Mouse (Mus musculus): ENCODE data around the gene Soat2. TPM values are rescaled to one million over a fixed set of nuclear protein-coding genes. Genes with fewer than 3 reads are reported as not detected.

Soat2 gene
- polyA plus RNA-seq, 1 experiment from 2014 or later, result 0.09 TPM

DNA sequence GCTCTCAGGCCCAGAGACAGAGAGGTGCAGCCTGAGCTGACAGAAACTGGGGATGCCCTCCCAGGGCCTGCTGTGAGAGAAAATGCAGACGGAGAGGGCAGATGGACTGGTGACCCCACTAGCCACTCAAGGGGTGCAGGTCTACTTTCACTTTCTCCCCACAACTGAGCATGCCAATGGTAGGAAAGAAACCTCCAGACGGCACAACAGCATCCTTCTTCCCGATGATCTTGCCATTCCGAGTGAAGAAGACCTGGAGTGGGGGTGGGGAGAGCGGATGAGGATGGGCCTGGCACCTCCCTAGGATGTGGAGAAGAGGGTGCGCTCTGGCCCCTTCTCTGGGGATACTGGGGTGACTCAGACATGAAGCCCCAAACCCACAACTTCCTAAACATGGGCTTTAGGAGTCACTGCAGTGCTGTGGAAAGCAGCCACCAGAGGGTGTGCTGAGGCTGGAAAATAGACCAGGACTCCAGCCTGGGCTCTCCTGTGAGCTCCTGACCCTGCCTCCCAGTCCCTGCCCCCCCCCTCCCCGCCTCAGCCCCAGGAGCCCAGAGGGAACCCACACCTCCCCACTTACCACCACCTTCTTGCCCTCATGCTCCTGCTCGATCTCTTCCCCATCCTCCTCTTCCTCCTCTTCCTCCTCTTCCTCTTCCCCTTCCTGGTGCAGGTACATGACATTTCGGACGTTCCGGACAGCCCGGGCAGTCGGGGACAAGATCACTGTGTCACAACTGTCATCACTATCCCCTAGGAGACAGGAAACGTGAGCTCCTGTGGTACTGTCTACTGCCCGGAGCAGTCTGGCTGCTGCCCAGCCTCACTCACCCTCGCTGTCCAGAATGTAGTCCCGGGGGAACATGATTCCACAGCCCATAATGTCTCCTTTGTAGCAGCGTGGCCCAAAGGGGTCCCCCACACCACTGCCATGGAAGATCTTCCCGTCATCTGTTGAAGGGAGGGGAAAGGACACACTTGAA lies 32.6 kb upstream of the Soat2 start:
- no peaks in the 10 kb centered on the region for H3K27me3 ChIP-seq
- ATAC-seq (ENCODE audit: low FRiP score), result no peak
- H3K4me1 ChIP-seq, result no peaks in the 10 kb centered on the region
- no peak overlapping the region for H3K9ac ChIP-seq
- H3K4me3 ChIP-seq, result no peak overlapping the region
- 73% methylated on average over 19 of the region's 19 CpGs for WGBS
- no peaks in the 10 kb centered on the region for H3K9me3 ChIP-seq (replicated peaks)
- H3K27ac ChIP-seq, result 0 out of 2 replicates have a peak overlapping the region, but pooled peaks have one; percentile 35
- H3K36me3 ChIP-seq, result peaks cover 75% of the 10 kb centered on the region
- H3K4me2 ChIP-seq (replicated peaks), result no peak overlapping the region

DNA sequence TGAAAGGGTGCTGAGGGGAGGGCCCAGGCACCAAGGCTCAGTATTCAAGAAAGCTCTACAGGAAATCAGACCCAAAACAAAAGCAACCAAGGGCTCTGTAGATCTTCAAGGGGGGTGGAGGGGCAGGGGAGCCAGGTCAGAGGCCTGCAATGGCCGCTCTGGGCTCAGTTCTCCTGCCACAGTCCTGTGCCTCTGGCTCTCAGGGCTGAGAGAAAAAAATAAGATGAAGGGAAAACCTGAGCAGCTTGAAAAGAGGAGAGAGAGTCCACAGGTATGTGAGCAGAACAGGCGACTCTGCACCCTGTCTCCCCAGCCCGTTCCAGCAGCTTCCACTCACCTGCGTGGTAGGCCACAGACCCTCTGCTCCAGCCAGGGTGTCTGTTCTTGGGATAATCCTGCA lies 31.7 kb upstream of the Soat2 start:
- no peak overlapping the region for H3K4me3 ChIP-seq
- no peak overlapping the region for H3K27ac ChIP-seq
- H3K9me3 ChIP-seq (replicated peaks), result no peaks in the 10 kb centered on the region
- no peaks in the 10 kb centered on the region for H3K27me3 ChIP-seq
- H3K4me1 ChIP-seq, result no peaks in the 10 kb centered on the region
- ATAC-seq (ENCODE audit: low FRiP score), result no peak
- peaks cover 81% of the 10 kb centered on the region for H3K36me3 ChIP-seq
- no peak overlapping the region for H3K4me2 ChIP-seq (replicated peaks)
- no peak overlapping the region for H3K9ac ChIP-seq
- WGBS, result 87% methylated on average over 4 of the region's 4 CpGs

DNA sequence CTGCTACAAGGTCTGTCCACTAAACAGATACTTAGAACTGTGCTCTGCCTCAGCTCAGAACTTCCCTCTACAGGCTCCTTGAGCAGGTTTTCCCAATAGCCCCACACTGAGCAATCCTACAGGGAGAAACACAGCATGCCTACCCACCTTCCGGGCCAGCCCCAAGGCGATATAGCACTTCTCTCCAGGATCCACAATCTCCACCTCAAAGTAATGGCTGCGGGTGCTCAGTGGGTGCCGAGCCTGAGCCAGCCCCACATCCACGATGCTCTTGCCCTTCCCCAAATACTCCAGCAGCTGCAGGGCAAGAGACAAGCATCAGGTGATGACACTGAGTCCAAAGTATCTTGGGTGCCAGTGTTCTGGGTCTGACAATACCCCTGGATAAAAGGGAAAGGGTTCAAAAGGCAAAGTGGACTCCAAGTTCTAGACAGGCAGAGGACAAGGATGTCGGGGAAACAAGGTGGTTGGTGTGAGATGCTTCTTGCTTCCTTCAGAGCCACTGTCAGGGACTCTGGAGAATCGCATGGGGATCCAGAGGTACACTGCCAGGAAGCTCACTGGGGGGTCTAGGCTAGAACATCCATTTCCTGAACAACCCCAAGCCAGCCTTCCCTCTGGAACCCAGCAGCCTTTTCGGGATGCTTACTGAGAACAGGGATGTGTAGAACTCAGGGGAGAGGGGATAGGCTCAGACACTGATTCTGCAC lies 31.1 kb upstream of the Soat2 start:
- H3K9ac ChIP-seq, result no peak overlapping the region
- H3K9me3 ChIP-seq (replicated peaks), result no peaks in the 10 kb centered on the region
- WGBS, result 76% methylated on average over 8 of the region's 8 CpGs
- no peaks in the 10 kb centered on the region for H3K27me3 ChIP-seq
- no peak overlapping the region for H3K4me2 ChIP-seq (replicated peaks)
- peaks cover 82% of the 10 kb centered on the region for H3K36me3 ChIP-seq
- no peaks in the 10 kb centered on the region for H3K4me1 ChIP-seq
- no peak for ATAC-seq (ENCODE audit: low FRiP score)
- no peak overlapping the region for H3K27ac ChIP-seq
- no peak overlapping the region for H3K4me3 ChIP-seq

DNA sequence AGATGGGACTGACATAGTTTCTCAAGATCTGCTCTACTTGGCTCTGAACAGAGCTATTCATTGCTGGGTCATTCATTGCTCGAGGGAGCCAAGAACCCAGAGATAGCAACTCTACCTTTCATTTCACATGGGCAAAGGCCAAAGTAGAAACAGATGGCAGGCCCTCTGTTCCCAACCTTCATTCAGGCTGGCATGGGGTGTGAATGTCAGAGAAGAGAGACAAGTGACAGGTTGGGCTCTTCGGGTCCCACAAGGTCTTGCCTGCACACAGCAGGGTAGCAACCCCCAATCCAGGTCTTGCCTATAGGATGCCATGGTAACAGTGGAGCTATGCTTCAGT lies 30.5 kb upstream of the Soat2 start:
- no peaks in the 10 kb centered on the region for H3K4me1 ChIP-seq
- H3K4me3 ChIP-seq, result no peak overlapping the region
- no peak overlapping the region for H3K9ac ChIP-seq
- H3K27ac ChIP-seq, result no peak overlapping the region
- no peak overlapping the region for H3K4me2 ChIP-seq (replicated peaks)
- WGBS, result 85% methylated on average over 2 of the region's 2 CpGs
- ATAC-seq (ENCODE audit: low FRiP score), result no peak
- no peaks in the 10 kb centered on the region for H3K9me3 ChIP-seq (replicated peaks)
- peaks cover 87% of the 10 kb centered on the region for H3K36me3 ChIP-seq
- no peaks in the 10 kb centered on the region for H3K27me3 ChIP-seq

DNA sequence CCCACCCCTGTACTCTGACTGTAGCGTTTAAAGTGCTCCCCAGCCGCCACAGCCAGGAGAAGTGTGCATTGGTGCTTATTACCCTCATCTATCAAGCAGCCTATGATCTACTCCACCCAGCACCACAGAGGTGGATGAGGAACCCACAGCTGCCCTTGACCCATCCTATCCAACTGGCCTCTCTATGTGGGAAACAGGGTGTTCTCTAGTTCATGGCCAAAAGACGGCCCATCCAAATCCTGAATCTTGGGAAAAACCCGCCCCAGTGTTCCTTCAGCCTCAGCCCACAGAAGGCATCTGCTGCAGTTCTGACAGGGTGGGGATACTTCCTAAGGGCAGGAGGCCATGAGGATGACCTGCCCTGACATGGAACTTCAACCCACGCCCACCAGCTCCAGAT lies 29.8 kb upstream of the Soat2 start:
- peaks cover 90% of the 10 kb centered on the region for H3K36me3 ChIP-seq
- no peak overlapping the region for H3K4me3 ChIP-seq
- no peaks in the 10 kb centered on the region for H3K4me1 ChIP-seq
- no peak for ATAC-seq (ENCODE audit: low FRiP score)
- H3K27me3 ChIP-seq, result no peaks in the 10 kb centered on the region
- no peak overlapping the region for H3K4me2 ChIP-seq (replicated peaks)
- no peak overlapping the region for H3K9ac ChIP-seq
- H3K27ac ChIP-seq, result no peak overlapping the region
- WGBS, result 82% methylated on average over 5 of the region's 5 CpGs
- no peaks in the 10 kb centered on the region for H3K9me3 ChIP-seq (replicated peaks)

DNA sequence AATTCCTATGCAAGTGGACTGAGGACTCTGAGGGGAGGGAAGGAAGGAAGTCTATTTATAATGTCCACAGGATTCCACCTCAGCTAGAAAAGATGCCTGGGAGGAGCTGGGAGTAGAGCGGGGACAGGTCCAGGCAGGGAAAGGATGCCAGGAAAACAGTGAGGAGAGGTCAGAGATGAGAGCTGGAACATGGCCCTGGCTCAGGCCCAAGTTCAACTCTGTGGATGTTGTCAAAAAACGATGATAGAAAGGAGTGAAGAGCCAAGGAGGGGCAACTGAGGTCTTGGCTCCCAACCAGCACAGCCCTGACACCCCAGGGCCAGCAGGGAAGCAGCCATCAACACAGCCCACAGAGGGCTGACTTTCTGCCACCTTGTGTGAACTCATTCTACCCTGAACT lies 24.0 kb upstream of the Soat2 start:
- no peak overlapping the region for H3K4me3 ChIP-seq
- H3K9me3 ChIP-seq (replicated peaks), result no peaks in the 10 kb centered on the region
- H3K4me2 ChIP-seq (replicated peaks), result no peak overlapping the region
- H3K9ac ChIP-seq, result no peak overlapping the region
- peaks cover 86% of the 10 kb centered on the region for H3K36me3 ChIP-seq
- H3K4me1 ChIP-seq, result no peaks in the 10 kb centered on the region
- WGBS, result 83% methylated on average over 2 of the region's 2 CpGs
- no peak overlapping the region for H3K27ac ChIP-seq
- no peaks in the 10 kb centered on the region for H3K27me3 ChIP-seq
- no peak for ATAC-seq (ENCODE audit: low FRiP score)

DNA sequence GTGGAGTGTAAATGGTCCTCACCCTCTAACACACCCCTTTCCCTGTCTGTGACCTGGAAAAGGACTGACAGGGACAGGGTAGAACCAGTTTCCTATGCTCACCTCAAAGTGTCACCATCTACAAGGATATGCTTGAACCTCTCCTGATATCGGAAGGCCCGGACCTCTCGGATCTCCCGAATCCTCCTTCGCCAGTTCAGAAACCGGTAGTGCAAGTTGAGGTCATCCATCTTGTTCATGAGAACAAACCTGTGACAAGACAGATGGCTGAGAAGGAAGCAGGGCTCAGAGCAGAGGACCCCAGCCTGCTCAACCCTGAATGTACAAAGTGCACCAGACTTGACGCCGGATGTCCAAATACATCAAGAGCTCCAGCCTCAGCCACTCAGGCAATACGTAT lies 17.0 kb upstream of the Soat2 start:
- Histone ChIP-seq H3K27me3 (no peaks in the 10 kb centered on the region), H3K9me3 (replicated peaks) (no peaks in the 10 kb centered on the region), H3K27ac (no peak overlapping the region), H3K4me3 (no peak overlapping the region), H3K4me1 (peaks cover 14% of the 10 kb centered on the region; the same call in 1 of the 2 replicates), H3K9ac (no peak overlapping the region), H3K4me2 (replicated peaks) (no peak overlapping the region), H3K36me3 (peaks cover 45% of the 10 kb centered on the region)
- WGBS, result 86% methylated on average over 9 of the region's 9 CpGs
- no peak for ATAC-seq (ENCODE audit: low FRiP score)

DNA sequence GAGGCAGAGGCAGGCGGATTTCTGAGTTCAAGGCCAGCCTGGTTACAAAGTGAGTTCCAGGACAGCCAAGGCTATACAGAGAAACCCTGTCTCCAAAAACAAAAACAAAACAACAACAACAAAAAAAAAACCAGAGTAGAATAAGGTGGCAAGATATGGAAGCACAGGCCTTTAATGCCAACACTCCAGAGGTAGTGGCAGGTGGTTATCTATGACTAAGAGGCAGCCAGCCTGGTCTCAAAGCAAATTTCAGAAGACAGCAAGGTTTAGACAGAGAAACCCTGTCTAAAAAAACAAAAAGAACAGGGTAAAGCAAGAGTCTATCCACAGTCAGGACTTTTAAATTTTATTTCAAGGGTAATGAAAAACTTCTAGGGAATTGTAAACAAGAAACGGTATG lies 15.6 kb upstream of the Soat2 start:
- Histone ChIP-seq H3K27ac (no peak overlapping the region), H3K4me1 (peaks cover 14% of the 10 kb centered on the region; the same call in 1 of the 2 replicates), H3K36me3 (peaks cover 33% of the 10 kb centered on the region), H3K9ac (no peak overlapping the region), H3K27me3 (no peaks in the 10 kb centered on the region), H3K4me2 (replicated peaks) (peak overlapping the region; percentile 59; the same call in 1 of the 2 replicates), H3K4me3 (no peak overlapping the region), H3K9me3 (replicated peaks) (no peaks in the 10 kb centered on the region)
- WGBS, result 90% methylated on average over 2 of the region's 2 CpGs
- ATAC-seq (ENCODE audit: low FRiP score), result no peak

DNA sequence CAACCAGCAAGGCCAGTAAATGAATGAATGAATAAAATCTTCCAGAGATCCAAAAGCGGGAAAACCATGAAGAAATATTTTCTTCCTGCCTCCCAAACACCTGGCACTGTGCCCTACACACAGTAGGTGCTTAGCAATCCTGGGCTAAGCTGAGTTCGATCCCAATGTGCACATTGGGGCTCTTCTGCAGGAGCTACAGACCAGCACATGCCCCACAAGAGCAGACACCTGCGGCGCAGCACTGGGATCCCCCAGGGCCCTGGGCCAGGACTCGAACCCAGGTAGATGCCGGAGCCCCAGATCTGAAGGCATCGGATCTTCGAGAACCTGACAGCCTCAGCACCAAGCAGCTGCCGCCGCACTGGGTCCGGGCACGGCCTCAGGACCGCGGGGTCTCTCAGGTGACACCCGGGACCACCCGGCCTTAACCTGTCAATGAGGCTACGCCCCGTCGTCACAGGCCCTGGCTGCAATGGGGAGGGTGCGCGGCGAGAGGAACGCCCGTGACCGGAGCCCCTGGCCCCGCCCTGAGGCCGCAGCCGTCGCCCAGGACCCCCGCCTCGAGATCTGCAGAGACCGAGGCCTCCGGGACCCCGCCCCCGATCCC lies 14.7 kb upstream of the Soat2 start:
- peak overlapping the region; percentile 59 for H3K4me2 ChIP-seq (replicated peaks)
- H3K27ac ChIP-seq, result peak overlapping the region; percentile 86
- H3K9me3 ChIP-seq (replicated peaks), result no peaks in the 10 kb centered on the region
- ATAC-seq (ENCODE audit: low FRiP score), result peak; percentile 85
- H3K4me1 ChIP-seq, result peaks cover 14% of the 10 kb centered on the region; the same call in 1 of the 2 replicates
- H3K36me3 ChIP-seq, result peaks cover 24% of the 10 kb centered on the region
- peak overlapping the region; percentile 88 for H3K9ac ChIP-seq
- H3K4me3 ChIP-seq, result peak overlapping the region; percentile 93
- no peaks in the 10 kb centered on the region for H3K27me3 ChIP-seq
- 3% methylated on average over 35 of the region's 35 CpGs for whole genome bisulfite sequencing

DNA sequence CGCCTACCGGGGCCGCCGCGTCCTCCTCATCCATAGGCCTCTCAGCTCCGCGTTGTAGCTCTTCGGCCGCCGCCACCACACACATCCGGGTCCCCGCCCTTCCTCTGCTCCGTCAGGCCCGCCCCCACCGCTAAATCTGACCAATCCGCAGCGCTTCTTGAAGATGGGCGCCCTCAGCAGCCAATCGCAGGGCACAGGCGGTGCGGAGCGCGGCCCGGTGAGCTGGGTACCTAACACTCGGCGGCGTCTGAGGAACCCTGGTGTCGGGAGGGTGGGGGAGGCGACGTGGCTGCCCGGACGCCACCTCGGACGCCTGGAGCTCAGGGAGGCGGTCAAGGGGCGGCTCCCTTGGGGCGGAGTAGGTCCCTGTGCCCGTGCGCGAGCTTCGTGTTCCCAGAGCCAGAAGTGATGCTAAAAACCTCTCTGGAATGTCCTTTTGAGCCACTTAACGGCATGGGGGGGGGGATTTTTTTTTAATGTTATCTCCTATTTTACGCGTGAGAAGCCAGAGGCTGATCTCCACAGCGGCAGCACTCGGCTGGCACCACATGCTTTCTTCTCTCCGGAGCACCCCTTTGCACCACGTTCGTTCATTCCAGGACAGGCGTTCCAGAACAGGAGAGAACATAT lies 14.1 kb upstream of the Soat2 start, which contains the start of gene Spryd3:
Gene Spryd3, minus strand, starts transcription at position 106 of the 630 bp plus-strand sequence.
- under 1% methylated on average over 50 of the region's 50 CpGs for WGBS
- Histone ChIP-seq H3K4me2 (replicated peaks) (peak within 1 kb of the TSS; percentile 59), H3K4me3 (peak within 1 kb of the TSS; percentile 93), H3K27ac (peak within 1 kb of the TSS; percentile 86), H3K4me1 (peaks cover 14% of the 10 kb centered on the region; the same call in 1 of the 2 replicates), H3K9me3 (replicated peaks) (no peaks in the 10 kb centered on the region), H3K27me3 (no peaks in the 10 kb centered on the region), H3K36me3 (peaks cover 18% of the 10 kb centered on the region), H3K9ac (peak within 1 kb of the TSS; percentile 88)
- peak; percentile 99 for ATAC-seq (ENCODE audit: low FRiP score)

DNA sequence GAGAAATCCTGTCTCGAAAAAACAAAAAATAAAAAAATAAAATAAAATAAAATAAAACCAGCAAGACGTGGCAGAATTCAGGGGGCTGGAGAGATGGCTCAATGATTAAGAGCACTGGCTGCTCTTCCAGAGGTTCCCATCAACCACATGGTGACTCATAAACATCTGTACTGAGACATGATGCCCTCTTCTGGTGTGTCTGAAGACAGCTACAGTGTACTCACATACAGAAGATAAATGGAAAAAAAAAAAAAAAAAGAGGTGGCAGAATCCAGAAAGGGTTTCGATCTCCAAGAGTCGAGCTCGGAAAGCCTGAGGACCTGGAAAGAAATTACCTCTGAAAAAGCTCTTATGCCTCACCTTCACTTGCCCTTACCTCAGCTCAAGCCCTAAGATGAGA lies 9.2 kb upstream of the Soat2 start:
- H3K9ac ChIP-seq, result no peak overlapping the region
- H3K27ac ChIP-seq, result no peak overlapping the region
- H3K36me3 ChIP-seq, result no peaks in the 10 kb centered on the region
- no peaks in the 10 kb centered on the region for H3K9me3 ChIP-seq (replicated peaks)
- H3K4me3 ChIP-seq, result no peak overlapping the region
- H3K4me1 ChIP-seq, result peaks cover 14% of the 10 kb centered on the region
- ATAC-seq (ENCODE audit: low FRiP score), result no peak
- peaks cover 41% of the 10 kb centered on the region for H3K27me3 ChIP-seq
- H3K4me2 ChIP-seq (replicated peaks), result no peak overlapping the region
- WGBS, result 87% methylated on average over 5 of the region's 5 CpGs
